28 mouse cellular contexts compared by ENCODE assay signal in genomic region chr3:58512740-58513139, GRCm38 (mm10).
"Had no signal": no experiment of that assay in that cellular context is flagged by ENCODE, and none has a peak within 500 bp of the region (broad histone marks: within the 10 kb centered on the region; RNA-seq: fewer than 3 reads in every experiment).

No protein-coding gene starts in this region.

- H3K4me1 ChIP-seq: embryonic facial prominence, embryonic 10.5 days; embryonic facial prominence, embryonic 12.5 days; embryonic facial prominence, embryonic 13.5 days; embryonic facial prominence, embryonic 15.5 days; forebrain, embryonic 10.5 days; forebrain, embryonic 12.5 days; forebrain, embryonic 13.5 days; forebrain, embryonic 15.5 days had no signal

- H3K9ac ChIP-seq: embryonic facial prominence, embryonic 12.5 days; embryonic facial prominence, embryonic 13.5 days; embryonic facial prominence, embryonic 15.5 days; forebrain, embryonic 12.5 days; forebrain, embryonic 13.5 days; forebrain, embryonic 15.5 days; forebrain, postnatal 0 days had no signal

- H3K27me3 ChIP-seq: embryonic facial prominence, embryonic 12.5 days; embryonic facial prominence, embryonic 13.5 days; embryonic facial prominence, embryonic 15.5 days; forebrain, embryonic 12.5 days; forebrain, embryonic 13.5 days; forebrain, embryonic 15.5 days had no signal

- ATAC-seq: forebrain, embryonic 13.5 days; forebrain, embryonic 14.5 days; forebrain, embryonic 15.5 days; forebrain, embryonic 16.5 days; forebrain, postnatal 0 days had no signal

- H3K9me3 ChIP-seq: embryonic facial prominence, embryonic 10.5 days; embryonic facial prominence, embryonic 12.5 days; embryonic facial prominence, embryonic 13.5 days; embryonic facial prominence, embryonic 15.5 days; forebrain, embryonic 10.5 days; forebrain, embryonic 12.5 days; forebrain, embryonic 13.5 days; forebrain, embryonic 15.5 days had no signal

- DNase-seq: cerebellum, adult 2 months; cerebellum, adult 8-10 months; cerebellum, adult 9-10 months; cerebellum, adult 9-11 months; cerebellum, postnatal 10 days; cerebellum, postnatal 14 days; cerebellum, postnatal 25 days; cerebellum, postnatal 36 days; embryo, embryonic 11 days; forebrain, postnatal 0 days; gastrocnemius, adult 2 months; gastrocnemius, postnatal 10 days; gastrocnemius, postnatal 14 days; gastrocnemius, postnatal 25 days; gastrocnemius, postnatal 36 days; heart, adult 18-20 months; heart, adult 2 months had no signal

- H3K36me3 ChIP-seq: embryonic facial prominence, embryonic 10.5 days; embryonic facial prominence, embryonic 12.5 days; embryonic facial prominence, embryonic 13.5 days; embryonic facial prominence, embryonic 15.5 days; forebrain, embryonic 10.5 days; forebrain, embryonic 12.5 days; forebrain, embryonic 15.5 days had no signal

- H3K4me3 ChIP-seq: embryonic facial prominence, embryonic 10.5 days; embryonic facial prominence, embryonic 12.5 days; embryonic facial prominence, embryonic 13.5 days; embryonic facial prominence, embryonic 15.5 days; erythroblast, embryonic 14.5 days; forebrain, embryonic 10.5 days; forebrain, embryonic 12.5 days; forebrain, embryonic 13.5 days; forebrain, embryonic 15.5 days; gastrocnemius, adult 2 months; heart, adult 2 months had no signal

- H3K27ac ChIP-seq: embryonic facial prominence, embryonic 10.5 days; embryonic facial prominence, embryonic 12.5 days; embryonic facial prominence, embryonic 13.5 days; embryonic facial prominence, embryonic 15.5 days; forebrain, embryonic 10.5 days; forebrain, embryonic 12.5 days; forebrain, embryonic 13.5 days; forebrain, embryonic 15.5 days; gastrocnemius, adult 2 months; heart, adult 2 months had no signal

- H3K4me2 ChIP-seq: embryonic facial prominence, embryonic 12.5 days; embryonic facial prominence, embryonic 13.5 days; embryonic facial prominence, embryonic 15.5 days; forebrain, embryonic 12.5 days; forebrain, embryonic 13.5 days; forebrain, embryonic 15.5 days had no signal
